Mouse (Mus musculus) E14TG2a.4 (cell line): ENCODE measurements around the gene Acap1.

Experiments
- CTCF ChIP-seq: conservative IDR thresholded peaks from 2 replicates; pipeline ENCODE4 v1.5.1; 2014; ENCODE audit warnings: low read length
- NANOG ChIP-seq: IDR thresholded peaks from 2 replicates; pipeline ENCODE4 v1.6.1; 2014; ENCODE audit warnings: borderline replicate concordance, low read length, mixed read lengths

- TF ChIP-seq CTCF, result no peak
- no peak for TF ChIP-seq NANOG
Measured at GRCm38 (mm10) chr11:69850754-69851153, 44.6 kb downstream of the Acap1 start.
